Mouse (Mus musculus) stomach, postnatal 0 days (tissue): ENCODE measurements around the gene Fam53b. TPM values are rescaled to one million over a fixed set of nuclear protein-coding genes. Genes with fewer than 3 reads are reported as not detected.
A peak's percentile ranks its signal among the peaks of the same experiment; 100 is the strongest.

Experiments
- ATAC-seq: fragments of 200-750 bp; cut with Nextera tagmentation; 2 replicates; pipeline ENCODE4 v1.8.0; 2017; ENCODE audit not compliant: low FRiP score, low TSS enrichment
- DNase-seq: peaks from one replicate; pipeline ENCODE4 v3.0.0-alpha.2; 2016; ENCODE audit warnings: low spot score
- H3K27ac ChIP-seq: fragments of 300-500 bp; sonication (generic); replicated peaks from 2 replicates; pipeline ENCODE4 v1.5.1; 2014; ENCODE audit warnings: mild to moderate bottlenecking, control low read depth
- H3K27me3 ChIP-seq: fragments of 300-500 bp; sonication (generic); 2 replicates; pipeline ENCODE4 v1.6.1; 2014; ENCODE audit warnings: low read length; ENCODE audit not compliant: control insufficient read depth, insufficient read depth
- H3K36me3 ChIP-seq: fragments of 300-500 bp; sonication (generic); 2 replicates; pipeline ENCODE4 v1.6.1; 2014; ENCODE audit warnings: low read length, mixed read lengths; ENCODE audit not compliant: control insufficient read depth, insufficient read depth
- H3K4me1 ChIP-seq: fragments of 300-500 bp; sonication (generic); replicated peaks from 2 replicates; pipeline ENCODE4 v1.6.1; 2014; ENCODE audit warnings: antibody characterized with exemption; ENCODE audit not compliant: control insufficient read depth, insufficient read depth
- H3K4me2 ChIP-seq: fragments of 300-500 bp; sonication (generic); replicated peaks from 2 replicates; pipeline ENCODE4 v1.6.1; 2014; ENCODE audit warnings: low read depth, mild to moderate bottlenecking, control low read depth, moderate library complexity
- H3K4me3 ChIP-seq: fragments of 300-500 bp; sonication (generic); 2 replicates; pipeline ENCODE4 v1.5.1; 2014; ENCODE audit warnings: low read depth, low read length, control low read depth
- H3K9ac ChIP-seq: fragments of 300-500 bp; sonication (generic); 2 replicates; pipeline ENCODE4 v1.6.1; 2014; ENCODE audit warnings: mild to moderate bottlenecking, low read length, control low read depth, mixed read lengths
- H3K9me3 ChIP-seq: fragments of 300-500 bp; sonication (generic); 2 replicates; pipeline ENCODE4 v1.6.1; 2016; ENCODE audit warnings: low read length; ENCODE audit not compliant: control insufficient read depth
- CTCF ChIP-seq: IDR thresholded peaks from 2 replicates; pipeline ENCODE4 v1.5.1; 2016; ENCODE audit warnings: antibody characterized with exemption, low read depth, mild to moderate bottlenecking, moderate library complexity
- EP300 ChIP-seq: optimal IDR thresholded peaks from 2 replicates; pipeline ENCODE3; 2016; ENCODE audit warnings: antibody characterized with exemption
- WGBS: fragments of 180-500 bp; shearing (Covaris S2); extraction: QIAGEN DNeasy Blood & Tissue Kit; methylation state at CpG from one replicate; pipeline ENCODE4 v1.1.7; 2014; 5-methylcytosine and 5-hydroxymethylcytosine counted together
- polyA plus RNA-seq: library from polyadenylated mRNA; unstranded; fragments of >200 nt; fragmentation: Nextera tagmentation; extraction: Ambion mirVana; gene quantifications from 2 replicates; pipeline ENCODE4 v1.2.1, GENCODE M21; 2015

Gene Fam53b
- polyA plus RNA-seq, 1 experiment from 2014 or later: 8.5 TPM

- no peak overlapping the region for H3K4me2 ChIP-seq
- TF ChIP-seq EP300 (no peak), CTCF (no peak)
- H3K4me3 ChIP-seq: no peak overlapping the region
- DNase-seq (no peak), ATAC-seq (no peak)
- no peaks in the 10 kb centered on the region for H3K9me3 ChIP-seq
- no peaks in the 10 kb centered on the region for H3K36me3 ChIP-seq
- H3K9ac ChIP-seq: no peak overlapping the region
- no peaks in the 10 kb centered on the region for H3K4me1 ChIP-seq
- H3K27ac ChIP-seq: no peak overlapping the region
- no peaks in the 10 kb centered on the region for H3K27me3 ChIP-seq
- 80% methylated on average over 5 of the region's 5 CpGs for WGBS
Measured at GRCm38 (mm10) chr7:132742912-132743311, 70.8 kb downstream of the Fam53b start.

DNA sequence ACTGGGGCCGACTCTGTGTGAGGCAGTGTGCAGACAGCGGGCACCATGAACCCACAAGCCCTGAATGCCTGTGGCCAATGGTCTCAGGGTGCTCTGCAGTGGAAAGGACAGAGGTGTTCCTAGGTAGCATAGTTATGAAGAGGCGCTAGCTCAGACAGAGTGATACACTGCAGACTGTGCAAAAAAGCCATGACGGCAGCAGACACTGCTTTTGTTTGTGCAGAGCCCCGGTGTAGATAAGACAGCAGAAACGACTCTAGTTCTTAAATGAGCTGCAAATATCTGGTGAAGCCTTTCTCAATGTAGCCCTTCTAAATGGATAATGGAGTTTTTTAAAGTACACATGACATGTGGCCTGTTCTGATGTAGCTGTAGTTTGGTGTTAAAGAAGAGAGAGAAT, 73.9 kb downstream of the Fam53b start:
- H3K9me3 ChIP-seq: no peaks in the 10 kb centered on the region
- DNase-seq (no peak), ATAC-seq (no peak)
- H3K27ac ChIP-seq: no peak overlapping the region
- H3K4me2 ChIP-seq: no peak overlapping the region
- H3K9ac ChIP-seq: no peak overlapping the region
- no peaks in the 10 kb centered on the region for H3K36me3 ChIP-seq
- no peaks in the 10 kb centered on the region for H3K27me3 ChIP-seq
- H3K4me1 ChIP-seq: peaks cover 8% of the 10 kb centered on the region
- H3K4me3 ChIP-seq: no peak overlapping the region
- WGBS: 66% methylated on average over 6 of the region's 6 CpGs
- TF ChIP-seq CTCF (no peak), EP300 (no peak)

DNA sequence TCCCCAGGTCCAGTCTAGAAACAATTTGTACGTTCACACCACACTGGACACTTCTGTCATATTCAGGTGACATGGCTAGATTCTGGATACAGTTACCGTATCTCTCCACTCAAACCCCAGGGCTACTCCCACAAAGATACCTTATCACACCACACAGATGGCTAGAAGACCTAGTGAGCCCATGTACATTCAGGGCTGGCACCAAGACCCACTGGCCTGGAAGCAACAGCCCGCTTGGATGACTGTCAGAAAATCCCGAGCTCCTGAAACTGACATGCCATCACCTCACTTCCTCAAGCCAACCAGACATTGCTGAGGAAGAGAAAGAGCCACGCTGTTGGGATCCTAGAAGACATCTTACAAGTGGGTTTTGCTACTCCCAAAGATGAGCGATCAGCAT, 74.8 kb downstream of the Fam53b start:
- no peak overlapping the region for H3K4me3 ChIP-seq
- no peak overlapping the region for H3K9ac ChIP-seq
- no peak for ATAC-seq
- H3K27me3 ChIP-seq: no peaks in the 10 kb centered on the region
- H3K4me1 ChIP-seq: peaks cover 8% of the 10 kb centered on the region
- no peak for DNase-seq
- TF ChIP-seq EP300: no peak
- TF ChIP-seq CTCF: no peak
- WGBS: 90% methylated on average over 6 of the region's 6 CpGs
- no peaks in the 10 kb centered on the region for H3K36me3 ChIP-seq
- no peak overlapping the region for H3K27ac ChIP-seq
- H3K9me3 ChIP-seq: no peaks in the 10 kb centered on the region
- no peak overlapping the region for H3K4me2 ChIP-seq

GRCm38 (mm10) chr7:132736099-132736862, 77.4 kb downstream of the Fam53b start:
- Histone ChIP-seq H3K9me3 (no peaks in the 10 kb centered on the region), H3K4me1 (peaks cover 8% of the 10 kb centered on the region), H3K27ac (peak overlapping the region; percentile 79), H3K9ac (peak overlapping the region; percentile 23), H3K4me3 (no peak overlapping the region), H3K27me3 (no peaks in the 10 kb centered on the region), H3K4me2 (no peak overlapping the region), H3K36me3 (no peaks in the 10 kb centered on the region)
- TF ChIP-seq EP300: no peak
- no peak for TF ChIP-seq CTCF
- ATAC-seq (peak; percentile 54), DNase-seq (peak; percentile 36)
- 44% methylated on average over 17 of the region's 17 CpGs for WGBS

DNA sequence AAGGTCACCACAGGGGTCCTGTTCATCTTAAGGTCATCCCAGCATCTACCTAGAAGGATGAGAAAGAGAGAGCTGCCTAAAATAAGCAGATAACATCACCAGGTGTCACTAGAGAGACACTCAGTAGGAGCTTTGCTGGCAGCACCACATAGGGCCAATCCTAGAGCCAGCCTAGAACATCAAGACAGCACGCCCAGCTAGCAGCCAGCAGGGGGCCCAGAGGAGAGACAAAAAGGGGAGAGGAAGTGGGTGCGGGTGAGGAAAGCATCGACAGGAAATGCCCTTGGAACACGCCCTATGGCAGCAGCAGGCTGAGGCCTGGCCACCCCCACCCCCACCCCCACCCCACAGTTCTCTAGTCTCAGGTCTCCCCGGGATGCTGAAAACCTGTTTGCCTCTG, 78.5 kb downstream of the Fam53b start:
- Histone ChIP-seq H3K9ac (no peak overlapping the region), H3K4me2 (no peak overlapping the region), H3K27me3 (no peaks in the 10 kb centered on the region), H3K9me3 (no peaks in the 10 kb centered on the region), H3K36me3 (no peaks in the 10 kb centered on the region), H3K4me1 (peaks cover 8% of the 10 kb centered on the region), H3K27ac (peak overlapping the region; percentile 79; the same call in 1 of the 2 replicates), H3K4me3 (no peak overlapping the region)
- DNase-seq (peak; percentile 61), ATAC-seq (peak; percentile 64)
- peak; percentile 75 for TF ChIP-seq CTCF
- no peak for TF ChIP-seq EP300
- 28% methylated on average over 5 of the region's 5 CpGs for WGBS

DNA sequence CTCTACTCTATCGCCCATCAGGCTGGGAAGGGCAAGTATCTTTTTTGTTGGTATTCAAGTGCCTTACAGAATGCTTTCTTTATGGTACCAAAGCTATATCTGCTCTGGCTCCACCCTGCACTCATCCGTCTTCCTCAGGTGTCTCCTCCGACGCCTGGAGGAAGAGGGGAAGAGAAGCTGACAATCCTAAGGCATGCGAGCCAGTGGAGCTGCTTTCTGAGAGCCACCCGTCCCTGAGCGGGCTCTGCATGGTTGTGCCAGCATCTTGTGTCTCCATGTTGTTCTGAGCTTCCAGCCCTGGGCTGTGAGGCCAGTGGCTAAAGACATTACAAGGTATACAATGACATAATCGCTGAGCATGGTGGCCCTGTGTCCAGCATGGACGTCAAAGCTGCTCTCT, 79.5 kb downstream of the Fam53b start:
- TF ChIP-seq CTCF (no peak), EP300 (no peak)
- DNase-seq (no peak), ATAC-seq (no peak)
- no peak overlapping the region for H3K4me2 ChIP-seq
- peaks cover 12% of the 10 kb centered on the region for H3K4me1 ChIP-seq
- H3K9ac ChIP-seq: no peak overlapping the region
- WGBS: 83% methylated on average over 9 of the region's 9 CpGs
- H3K9me3 ChIP-seq: no peaks in the 10 kb centered on the region
- no peaks in the 10 kb centered on the region for H3K36me3 ChIP-seq
- no peak overlapping the region for H3K27ac ChIP-seq
- no peaks in the 10 kb centered on the region for H3K27me3 ChIP-seq
- no peak overlapping the region for H3K4me3 ChIP-seq
